Mouse (Mus musculus): ENCODE measurements around the gene Ddi2. TPM values are rescaled to one million over a fixed set of nuclear protein-coding genes. Genes with fewer than 3 reads are reported as not detected.
"Not testable (repeated sequence)": the region's sequence is repeated elsewhere in the genome, so short reads cannot be mapped to it uniquely, and the experiment has no call there.

Ddi2 gene
- polyA plus RNA-seq (2012; rRNA removed), result 18.7 and 19.0 TPM in 2 replicates

GRCm38 (mm10) chr4:141722731-141723672 lies at the start of gene Ddi2:
Gene Ddi2, minus strand, starts transcription at chr4:141723419.
- peak; percentile 65 to 91 for DNase-seq (ENCODE audit: extremely low spot score in 1 of 2, low spot score in 1 of 2)

- DNase-seq (ENCODE audit: extremely low spot score in 1 of 2, low spot score in 1 of 2), result not testable (repeated sequence)
These were observed 49.8 kb upstream of the Ddi2 start for GRCm38 (mm10) chr4:141773019-141773418.

- no peak for DNase-seq (ENCODE audit: extremely low spot score in 1 of 2, low spot score in 1 of 2)
These were observed 48.6 kb upstream of the Ddi2 start for GRCm38 (mm10) chr4:141771823-141772222.

DNA sequence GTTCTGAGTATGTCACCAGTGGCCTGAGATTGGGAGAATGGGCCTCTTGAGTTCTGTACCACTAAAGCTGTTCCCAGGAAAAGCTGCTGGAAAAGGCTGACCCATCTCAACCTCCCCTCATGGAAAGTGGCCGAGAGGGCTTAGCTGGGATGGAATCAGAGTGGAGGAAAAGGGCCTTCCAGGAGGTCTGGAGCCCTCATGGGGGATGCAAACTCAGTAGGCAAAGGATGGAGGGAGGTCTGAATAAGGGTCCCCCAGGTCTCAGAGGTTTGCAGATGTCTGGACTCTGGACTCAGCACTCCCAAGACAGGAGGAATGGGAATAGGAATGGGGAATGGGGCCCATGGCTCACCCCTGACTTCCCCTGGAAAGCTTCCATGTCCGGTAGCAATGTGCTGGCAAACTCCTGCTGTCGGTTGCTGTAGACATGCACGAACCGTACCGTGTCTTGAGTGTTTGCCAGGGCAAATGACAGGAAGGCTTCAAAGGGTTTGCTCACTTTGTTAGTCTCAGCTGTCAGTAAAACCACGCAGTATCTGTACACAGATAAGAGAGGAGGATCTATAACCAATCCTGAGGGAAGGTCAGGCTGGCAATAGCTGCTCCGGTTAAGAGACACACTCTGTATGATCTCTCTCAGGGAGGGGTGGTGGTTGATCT lies 46.4 kb upstream of the Ddi2 start:
- DNase-seq (ENCODE audit: extremely low spot score in 1 of 2, low spot score in 1 of 2), result no peak

- DNase-seq (ENCODE audit: extremely low spot score in 1 of 2, low spot score in 1 of 2), result no peak
These were observed 44.3 kb upstream of the Ddi2 start for GRCm38 (mm10) chr4:141767353-141768036.

- peak in 1 of 2 experiments; percentile 47 for DNase-seq (ENCODE audit: extremely low spot score in 1 of 2, low spot score in 1 of 2)
These were observed 43.6 kb upstream of the Ddi2 start for GRCm38 (mm10) chr4:141766668-141767352.

DNA sequence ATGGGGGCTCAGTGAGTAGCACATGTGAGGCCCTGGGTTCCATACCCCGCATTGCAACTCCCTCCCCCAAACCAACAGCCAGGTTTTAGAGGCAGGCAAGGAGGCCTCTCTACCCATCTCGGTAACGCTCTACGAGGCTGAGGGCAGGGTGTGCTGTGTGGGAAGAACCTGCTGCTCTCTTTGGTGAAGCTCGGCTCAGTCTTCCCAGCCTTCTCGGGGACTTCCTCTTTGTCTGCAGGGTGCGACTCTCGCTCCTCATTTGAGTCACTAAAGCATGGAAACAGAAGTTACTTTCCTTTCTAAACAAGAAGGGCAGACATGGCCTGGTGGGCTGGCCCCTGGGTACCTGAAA lies 43.1 kb upstream of the Ddi2 start:
- DNase-seq (ENCODE audit: extremely low spot score in 1 of 2, low spot score in 1 of 2), result peak in 1 of 2 experiments; percentile 45

GRCm38 (mm10) chr4:141765008-141765407 lies 41.8 kb upstream of the Ddi2 start:
- no peak for DNase-seq (ENCODE audit: extremely low spot score in 1 of 2, low spot score in 1 of 2)

GRCm38 (mm10) chr4:141763476-141763875 lies 40.3 kb upstream of the Ddi2 start:
- no peak for DNase-seq (ENCODE audit: extremely low spot score in 1 of 2, low spot score in 1 of 2)

GRCm38 (mm10) chr4:141762102-141762598 lies 38.9 kb upstream of the Ddi2 start:
- no peak for DNase-seq (ENCODE audit: extremely low spot score in 1 of 2, low spot score in 1 of 2)

- no peak for DNase-seq (ENCODE audit: extremely low spot score in 1 of 2, low spot score in 1 of 2)
These were observed 37.7 kb upstream of the Ddi2 start for GRCm38 (mm10) chr4:141760942-141761341.

DNA sequence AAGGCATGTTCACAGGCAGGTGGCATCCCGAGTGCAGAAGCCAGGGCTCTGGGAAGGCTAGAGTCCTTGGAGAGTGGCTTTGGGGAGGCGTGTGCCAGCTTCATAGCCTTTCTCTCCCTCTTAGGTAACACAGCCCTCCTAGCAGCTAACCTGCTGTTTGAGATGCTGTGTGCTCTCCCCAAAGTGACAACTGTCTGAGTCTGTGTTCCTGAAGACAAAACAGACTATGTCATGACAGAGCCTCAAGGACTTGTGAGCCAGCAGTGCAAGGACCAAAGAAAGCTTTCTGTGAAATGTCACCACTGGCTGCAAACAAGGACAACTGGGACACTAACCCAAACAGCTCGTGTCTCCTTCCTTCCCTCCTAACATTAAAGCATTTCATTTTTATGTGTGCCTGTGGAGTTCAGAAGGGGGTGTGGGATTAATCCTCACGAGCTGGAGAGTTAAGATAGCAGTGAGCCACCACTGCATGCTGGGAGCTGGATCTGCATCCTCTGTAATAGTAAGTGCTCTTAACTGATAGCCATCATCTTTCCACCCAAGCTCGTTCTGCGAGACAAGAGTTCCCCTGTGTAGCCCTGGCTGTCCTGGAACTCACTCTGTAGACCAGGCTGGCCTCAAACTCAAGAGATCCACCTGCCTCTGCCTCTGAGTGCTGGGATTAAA lies 35.8 kb upstream of the Ddi2 start:
- no peak for DNase-seq (ENCODE audit: extremely low spot score in 1 of 2, low spot score in 1 of 2)

DNA sequence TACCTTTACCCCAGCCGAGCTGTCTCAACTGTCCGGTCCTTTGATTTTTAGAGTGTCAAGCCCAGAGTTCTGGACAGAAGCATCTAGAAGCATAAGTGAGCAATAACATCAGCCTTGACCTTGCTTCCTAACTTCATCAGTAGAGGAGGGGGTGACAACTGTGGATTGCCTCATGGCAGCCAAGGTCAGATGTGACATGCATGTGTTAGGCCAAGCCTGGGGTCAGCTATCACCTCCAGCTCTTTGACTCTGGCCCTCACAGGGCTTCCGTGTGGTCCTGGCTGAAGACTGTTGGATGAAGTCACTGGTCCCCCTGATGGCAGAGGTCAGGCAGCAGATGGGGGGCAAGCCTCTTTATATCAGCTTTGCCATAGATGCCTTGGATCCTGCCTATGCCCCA lies 33.9 kb upstream of the Ddi2 start:
- DNase-seq (ENCODE audit: extremely low spot score in 1 of 2, low spot score in 1 of 2), result no peak

DNA sequence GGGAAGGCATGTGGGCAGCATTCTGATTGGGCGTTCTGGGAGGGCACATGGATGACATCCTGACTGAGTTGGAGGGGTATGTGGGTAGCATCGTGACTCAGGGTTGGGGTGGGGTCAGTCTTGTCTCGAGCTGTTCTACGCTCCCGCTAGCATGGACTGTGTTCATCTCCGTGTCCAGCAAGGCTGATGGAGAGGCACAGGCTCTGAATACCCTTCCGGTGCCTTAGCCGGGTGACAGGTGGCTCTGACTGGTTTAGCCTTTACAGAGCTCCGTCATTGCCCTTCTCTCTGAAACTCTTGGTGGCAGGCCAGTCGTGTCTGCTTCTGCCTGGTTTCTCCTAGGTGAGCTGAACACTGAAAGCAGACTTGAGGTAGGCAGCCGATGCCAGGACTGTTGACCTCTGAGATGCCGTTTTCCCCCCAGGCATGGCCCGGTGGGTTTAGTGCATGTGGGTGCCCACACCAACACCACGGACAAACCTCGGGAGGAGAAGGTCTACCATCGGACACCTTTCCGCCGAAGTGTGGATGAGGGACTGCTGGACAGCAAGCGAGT lies 32.2 kb upstream of the Ddi2 start:
- DNase-seq (ENCODE audit: extremely low spot score in 1 of 2, low spot score in 1 of 2), result no peak

- no peak for DNase-seq (ENCODE audit: extremely low spot score in 1 of 2, low spot score in 1 of 2)
These were observed 28.8 kb upstream of the Ddi2 start for GRCm38 (mm10) chr4:141752076-141752421.

DNA sequence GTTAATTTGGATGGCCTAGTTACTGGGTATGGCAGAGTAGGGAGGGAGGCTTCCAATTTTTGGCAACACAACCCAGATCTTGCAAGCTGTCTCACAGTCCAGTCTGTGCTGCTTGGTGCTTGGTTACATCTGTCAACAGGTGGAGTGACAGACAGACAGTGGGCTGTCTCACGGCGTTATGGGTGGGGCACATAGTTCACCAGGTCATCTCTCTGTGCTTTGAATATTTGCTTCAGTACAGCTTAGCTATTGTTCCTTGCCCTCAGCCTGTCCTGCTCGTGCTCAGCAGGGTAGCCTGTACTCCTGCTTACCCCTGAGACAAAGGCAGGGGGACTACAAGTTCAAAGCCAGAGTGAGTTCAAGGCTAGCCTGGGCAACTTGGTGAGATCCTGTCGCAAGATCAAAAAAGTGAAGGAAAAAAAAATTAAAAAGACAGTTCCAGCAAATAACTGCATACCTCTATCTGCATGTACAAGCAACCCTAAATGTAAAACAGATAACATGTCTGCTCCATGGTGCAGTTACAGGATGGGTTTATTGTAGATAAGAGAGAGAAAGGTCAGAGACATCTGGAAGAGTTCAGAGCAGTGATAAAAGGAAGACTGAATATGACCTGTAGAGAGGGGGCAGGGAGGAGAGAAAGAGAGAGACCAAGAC lies 28.3 kb upstream of the Ddi2 start:
- DNase-seq (ENCODE audit: extremely low spot score in 1 of 2, low spot score in 1 of 2), result no peak

- no peak for DNase-seq (ENCODE audit: extremely low spot score in 1 of 2, low spot score in 1 of 2)
These were observed 27.6 kb upstream of the Ddi2 start for GRCm38 (mm10) chr4:141750826-141751225.

- no peak for DNase-seq (ENCODE audit: extremely low spot score in 1 of 2, low spot score in 1 of 2)
These were observed 26.3 kb upstream of the Ddi2 start for GRCm38 (mm10) chr4:141749557-141749956.
